Mouse (Mus musculus) myocyte (in vitro differentiated cells): ENCODE measurements around the gene Tmco5b.

Experiments used
- CEBPB ChIP-seq: IDR thresholded peaks from 2 replicates; pipeline ENCODE4 v1.6.1; 2011; ENCODE audit warnings: mild to moderate bottlenecking, moderate library complexity; ENCODE audit not compliant: poor library complexity, insufficient read depth, severe bottlenecking
- MAX ChIP-seq: IDR thresholded peaks from one replicate; pipeline ENCODE4 v1.6.1; 2011; ENCODE audit warnings: low read depth, mild to moderate bottlenecking, control low read depth
- MYOD1 ChIP-seq, 3 experiments: IDR thresholded peaks; one replicate each; pipeline ENCODE4 v1.6.1; 2011; ENCODE audit warnings: control low read depth in 2 of 3, low read depth in 2 of 3, mild to moderate bottlenecking in 2 of 3, moderate library complexity in 1 of 3; ENCODE audit not compliant: insufficient read length in 2 of 3, control insufficient read depth in 1 of 3
- POLR2A ChIP-seq: IDR thresholded peaks from one replicate; pipeline ENCODE4 v1.6.1; 2011; ENCODE audit warnings: low read depth, mild to moderate bottlenecking, control low read depth, moderate library complexity; ENCODE audit not compliant: insufficient read length
- POLR2AphosphoS2 ChIP-seq: IDR thresholded peaks from one replicate; pipeline ENCODE4 v1.6.1; 2011; ENCODE audit warnings: low read depth, control low read depth; ENCODE audit not compliant: insufficient read length
- TCF12 ChIP-seq: IDR thresholded peaks from one replicate; pipeline ENCODE4 v1.6.1; 2011; ENCODE audit warnings: mild to moderate bottlenecking, control low read depth; ENCODE audit not compliant: poor library complexity, insufficient read depth, severe bottlenecking
- USF1 ChIP-seq: IDR thresholded peaks from one replicate; pipeline ENCODE4 v1.6.1; 2011; ENCODE audit warnings: low read depth, mild to moderate bottlenecking, control low read depth, moderate library complexity

DNA sequence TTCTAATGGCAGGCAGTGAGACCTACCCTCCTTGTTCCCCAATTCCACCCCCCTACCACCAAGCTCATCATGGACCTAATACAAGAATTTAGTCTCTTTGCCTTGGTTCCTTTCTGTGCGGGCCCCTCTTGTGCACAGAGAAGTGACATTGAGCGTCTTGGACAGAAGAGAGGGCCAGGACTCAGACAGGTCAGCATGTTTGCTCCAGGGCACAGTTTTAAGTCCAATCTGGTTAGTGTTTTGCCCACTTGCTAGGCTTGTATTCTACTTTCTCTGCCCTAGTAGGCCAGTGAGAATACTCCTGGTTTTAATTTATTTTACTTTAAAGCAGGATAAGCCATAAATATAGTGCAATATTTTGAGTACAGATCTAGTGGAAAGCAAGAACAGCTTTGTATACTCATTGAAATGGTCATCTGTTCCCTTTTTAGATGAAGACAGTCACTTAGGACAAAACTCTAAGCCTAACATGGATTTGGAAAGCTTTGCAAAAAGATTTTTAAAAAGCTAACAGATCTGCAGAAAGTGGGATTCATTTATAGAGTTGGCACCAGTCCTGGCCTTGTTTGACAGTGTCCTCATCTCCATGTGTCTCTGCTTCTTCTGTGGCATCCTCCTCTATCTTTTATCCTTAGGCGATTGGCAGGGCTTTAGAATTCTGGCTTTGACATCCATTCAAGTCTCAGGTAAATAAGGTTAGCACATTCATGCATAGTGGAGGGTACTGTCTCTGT, 50.2 kb downstream of the Tmco5b start:
- TF ChIP-seq POLR2A (no peak), TCF12 (no peak), USF1 (no peak), MAX (no peak), MYOD1 (IDR thresholded peaks at IDR 0.05; ENCODE audit: control insufficient read depth in 1 of 3, insufficient read length in 2 of 3, low read depth in 2 of 3) (no peak), CEBPB (no peak), POLR2AphosphoS2 (no peak)
